Mouse (Mus musculus): Measurements from ENCODE around the gene Arrb1. TPM values are rescaled to one million over a fixed set of nuclear protein-coding genes. Genes with fewer than 3 reads are reported as not detected.

Gene Arrb1
- polyA plus RNA-seq, 2 experiments: 3.5 to 26.3 TPM

DNA sequence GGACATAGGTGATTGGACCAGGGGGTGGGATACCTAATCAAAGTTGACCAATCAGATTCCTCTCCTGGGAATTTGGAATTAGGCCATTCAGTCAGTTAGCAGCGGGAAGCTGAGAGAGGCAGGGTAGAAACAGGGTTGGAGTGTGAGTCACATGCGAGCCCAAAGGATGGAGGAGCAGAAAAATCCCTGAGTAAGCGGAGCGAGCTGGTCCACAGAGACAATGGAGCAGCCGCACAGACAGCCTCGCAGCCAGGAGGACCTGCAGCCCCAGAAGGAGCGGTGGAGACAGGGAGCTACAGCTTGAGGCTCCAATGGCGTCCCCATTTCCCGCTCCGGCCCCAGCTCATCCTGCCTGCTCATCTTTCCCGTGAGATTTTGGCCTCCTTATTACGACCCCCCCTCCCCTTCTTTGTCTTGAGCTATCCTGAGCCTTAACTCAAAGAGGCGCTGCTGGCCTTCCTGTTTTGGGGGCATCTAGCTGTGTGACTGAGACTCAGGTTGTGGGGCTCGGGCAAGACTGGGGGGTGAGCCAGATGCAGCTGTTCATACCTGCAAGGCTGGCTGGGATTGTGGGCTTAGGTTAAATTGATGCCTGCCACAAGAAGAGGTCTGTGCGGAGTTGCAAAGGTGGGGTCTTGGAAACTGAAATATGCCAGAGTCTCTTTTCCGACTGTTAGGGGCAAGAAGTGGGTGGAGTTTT lies 44.4 kb downstream of the Arrb1 start:
- peaks cover 5% of the 10 kb centered on the region; the same call in 1 of the 2 replicates for H3K4me1 ChIP-seq (ENCODE audit: control insufficient read depth, insufficient read depth, low read length)
- DNase-seq (ENCODE audit: low spot score) (no peak), ATAC-seq (ENCODE audit: low FRiP score, low read depth) (no peak)
- peaks cover 5% of the 10 kb centered on the region; the same call in 1 of the 2 replicates for H3K36me3 ChIP-seq (ENCODE audit: control insufficient read depth, insufficient read depth, low read length)
- WGBS: 8% methylated on average over 16 of the region's 16 CpGs
- no peaks in the 10 kb centered on the region for H3K27me3 ChIP-seq (ENCODE audit: control insufficient read depth, insufficient read depth, low read length)
- no peaks in the 10 kb centered on the region for H3K9me3 ChIP-seq (ENCODE audit: control insufficient read depth, low read length)
- H3K27ac ChIP-seq (replicated peaks; ENCODE audit: low read depth, low read length): no peak overlapping the region
- no peak overlapping the region for H3K4me3 ChIP-seq (replicated peaks; ENCODE audit: low read length)
- TF ChIP-seq POLR2A (IDR thresholded peaks at IDR 0.05; ENCODE audit: borderline replicate concordance, extremely low read depth, insufficient read depth, insufficient read length): no peak
- no peak overlapping the region for H3K4me2 ChIP-seq (replicated peaks; ENCODE audit: low read depth, low read length, severe bottlenecking)
- no peak overlapping the region for H3K9ac ChIP-seq (ENCODE audit: low read depth, low read length, severe bottlenecking)

DNA sequence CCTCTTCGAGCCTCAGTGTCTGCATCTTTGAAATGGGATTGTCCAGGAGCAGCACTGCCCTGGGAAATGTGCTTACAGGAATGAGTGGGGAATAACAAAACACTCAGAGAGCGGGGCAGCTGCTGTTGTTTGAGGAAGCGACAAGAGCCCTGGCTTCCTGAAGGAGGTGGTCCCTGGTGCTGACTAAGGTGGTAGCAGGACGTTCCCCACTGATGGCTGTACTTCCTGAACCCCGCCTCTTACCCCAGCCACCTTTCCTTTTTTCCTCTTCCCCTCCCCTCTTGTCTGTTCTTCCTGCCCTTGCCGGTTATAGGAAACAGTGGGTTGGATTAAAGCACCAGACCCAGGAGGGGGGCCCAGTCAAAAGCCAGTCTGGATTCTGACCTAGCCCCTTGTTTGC lies 45.0 kb downstream of the Arrb1 start:
- H3K4me1 ChIP-seq (ENCODE audit: control insufficient read depth, insufficient read depth, low read length): peaks cover 5% of the 10 kb centered on the region; the same call in 1 of the 2 replicates
- H3K36me3 ChIP-seq (ENCODE audit: control insufficient read depth, insufficient read depth, low read length): peaks cover 5% of the 10 kb centered on the region; the same call in 1 of the 2 replicates
- no peak for TF ChIP-seq POLR2A (IDR thresholded peaks at IDR 0.05; ENCODE audit: borderline replicate concordance, extremely low read depth, insufficient read depth, insufficient read length)
- ATAC-seq (ENCODE audit: low FRiP score, low read depth) (no peak), DNase-seq (ENCODE audit: low spot score) (no peak)
- H3K4me2 ChIP-seq (replicated peaks; ENCODE audit: low read depth, low read length, severe bottlenecking): no peak overlapping the region
- H3K27me3 ChIP-seq (ENCODE audit: control insufficient read depth, insufficient read depth, low read length): no peaks in the 10 kb centered on the region
- H3K9me3 ChIP-seq (ENCODE audit: control insufficient read depth, low read length): no peaks in the 10 kb centered on the region
- WGBS: 41% methylated on average over 6 of the region's 6 CpGs
- no peak overlapping the region for H3K9ac ChIP-seq (ENCODE audit: low read depth, low read length, severe bottlenecking)
- H3K27ac ChIP-seq (replicated peaks; ENCODE audit: low read depth, low read length): no peak overlapping the region
- no peak overlapping the region for H3K4me3 ChIP-seq (replicated peaks; ENCODE audit: low read length)

DNA sequence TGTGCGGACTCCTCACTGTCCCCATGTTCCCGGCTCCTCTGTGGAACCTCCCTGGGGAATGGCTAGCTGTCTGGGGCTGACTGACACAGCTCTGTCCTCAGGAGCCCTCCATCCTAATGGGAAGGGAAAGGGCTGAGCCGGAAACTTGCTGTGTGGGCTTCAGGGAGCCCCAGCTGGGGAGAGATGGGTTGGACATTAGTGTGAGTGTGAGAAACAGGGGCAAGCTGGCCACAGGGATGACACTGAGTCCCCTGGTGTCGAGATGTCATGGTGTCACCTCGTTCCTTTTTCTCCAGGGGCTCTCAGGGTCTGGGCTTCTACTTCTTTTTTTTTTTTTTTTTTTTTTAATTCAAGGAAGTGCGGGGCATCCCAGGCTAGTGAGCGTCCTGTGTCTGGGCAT lies 47.0 kb downstream of the Arrb1 start:
- no peak for ATAC-seq (ENCODE audit: low FRiP score, low read depth)
- TF ChIP-seq POLR2A (IDR thresholded peaks at IDR 0.05; ENCODE audit: borderline replicate concordance, extremely low read depth, insufficient read depth, insufficient read length): no peak

DNA sequence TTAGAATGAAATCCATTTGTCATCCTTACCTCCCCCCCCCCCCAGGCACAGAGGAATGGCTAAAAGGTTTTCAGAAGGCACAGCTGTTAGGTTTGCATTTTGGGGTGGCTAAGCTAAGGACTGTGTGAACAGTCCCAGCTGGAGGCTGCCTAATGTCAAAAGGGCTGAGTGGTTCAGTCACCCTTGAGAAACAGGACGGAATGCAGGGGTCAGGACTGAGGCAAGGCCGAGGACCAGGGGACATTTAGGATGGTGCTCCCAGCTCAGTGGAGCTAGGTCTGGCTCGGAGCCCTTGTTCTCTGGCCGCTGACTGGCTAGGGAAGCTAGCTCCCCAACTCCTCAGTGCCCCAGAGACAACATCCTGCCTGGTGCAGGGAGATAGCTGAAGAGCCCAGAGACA lies 47.6 kb downstream of the Arrb1 start:
- Histone ChIP-seq H3K27me3 (ENCODE audit: control insufficient read depth, insufficient read depth, low read length) (no peaks in the 10 kb centered on the region), H3K4me2 (replicated peaks; ENCODE audit: low read depth, low read length, severe bottlenecking) (no peak overlapping the region), H3K36me3 (ENCODE audit: control insufficient read depth, insufficient read depth, low read length) (peaks cover 6% of the 10 kb centered on the region; the same call in 1 of the 2 replicates), H3K27ac (replicated peaks; ENCODE audit: low read depth, low read length) (no peak overlapping the region), H3K9me3 (ENCODE audit: control insufficient read depth, low read length) (no peaks in the 10 kb centered on the region), H3K4me1 (ENCODE audit: control insufficient read depth, insufficient read depth, low read length) (peaks cover 5% of the 10 kb centered on the region; the same call in 1 of the 2 replicates), H3K4me3 (replicated peaks; ENCODE audit: low read length) (no peak overlapping the region), H3K9ac (ENCODE audit: low read depth, low read length, severe bottlenecking) (no peak overlapping the region)
- 81% methylated on average over 4 of the region's 4 CpGs for WGBS
- DNase-seq (ENCODE audit: low spot score) (no peak), ATAC-seq (ENCODE audit: low FRiP score, low read depth) (0 out of 2 replicates have a peak, but pooled peaks have one; percentile 12)
- no peak for TF ChIP-seq POLR2A (IDR thresholded peaks at IDR 0.05; ENCODE audit: borderline replicate concordance, extremely low read depth, insufficient read depth, insufficient read length)

More for the DNA sequence above, 47.0 kb downstream of the Arrb1 start:
- WGBS: 69% methylated on average over 7 of the region's 7 CpGs
- Histone ChIP-seq H3K4me1 (ENCODE audit: control insufficient read depth, insufficient read depth, low read length) (peaks cover 5% of the 10 kb centered on the region; the same call in 1 of the 2 replicates), H3K4me2 (replicated peaks; ENCODE audit: low read depth, low read length, severe bottlenecking) (no peak overlapping the region), H3K36me3 (ENCODE audit: control insufficient read depth, insufficient read depth, low read length) (peaks cover 5% of the 10 kb centered on the region; the same call in 1 of the 2 replicates), H3K27ac (replicated peaks; ENCODE audit: low read depth, low read length) (no peak overlapping the region), H3K27me3 (ENCODE audit: control insufficient read depth, insufficient read depth, low read length) (no peaks in the 10 kb centered on the region), H3K9ac (ENCODE audit: low read depth, low read length, severe bottlenecking) (no peak overlapping the region), H3K9me3 (ENCODE audit: control insufficient read depth, low read length) (no peaks in the 10 kb centered on the region), H3K4me3 (replicated peaks; ENCODE audit: low read length) (no peak overlapping the region)
- DNase-seq (ENCODE audit: low spot score): no peak

DNA sequence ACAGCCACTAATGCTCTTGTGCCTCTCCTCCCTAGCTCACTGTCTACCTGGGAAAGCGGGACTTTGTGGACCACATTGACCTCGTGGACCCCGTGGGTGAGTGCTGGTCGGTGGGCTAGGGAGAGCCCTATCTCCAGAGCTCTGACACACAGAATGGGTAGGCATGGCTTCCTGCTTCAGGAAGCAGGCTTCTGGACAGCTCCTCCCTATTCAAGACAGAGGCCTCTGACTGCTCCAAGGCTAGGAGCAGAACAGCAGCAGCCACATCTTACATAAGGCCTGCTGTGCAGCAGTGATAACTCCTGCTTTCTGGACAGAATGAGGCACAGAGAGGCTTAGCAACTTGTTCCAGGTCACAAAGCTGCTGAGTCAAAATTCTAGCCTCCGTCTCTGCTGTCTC lies 48.4 kb downstream of the Arrb1 start:
- Histone ChIP-seq H3K4me3 (replicated peaks; ENCODE audit: low read length) (no peak overlapping the region), H3K9me3 (ENCODE audit: control insufficient read depth, low read length) (no peaks in the 10 kb centered on the region), H3K9ac (ENCODE audit: low read depth, low read length, severe bottlenecking) (no peak overlapping the region), H3K4me1 (ENCODE audit: control insufficient read depth, insufficient read depth, low read length) (peaks cover 5% of the 10 kb centered on the region; the same call in 1 of the 2 replicates), H3K27ac (replicated peaks; ENCODE audit: low read depth, low read length) (no peak overlapping the region), H3K4me2 (replicated peaks; ENCODE audit: low read depth, low read length, severe bottlenecking) (no peak overlapping the region), H3K36me3 (ENCODE audit: control insufficient read depth, insufficient read depth, low read length) (peaks cover 8% of the 10 kb centered on the region; the same call in 1 of the 2 replicates), H3K27me3 (ENCODE audit: control insufficient read depth, insufficient read depth, low read length) (no peaks in the 10 kb centered on the region)
- no peak for DNase-seq (ENCODE audit: low spot score)
- ATAC-seq (ENCODE audit: low FRiP score, low read depth): no peak
- TF ChIP-seq POLR2A (IDR thresholded peaks at IDR 0.05; ENCODE audit: borderline replicate concordance, extremely low read depth, insufficient read depth, insufficient read length): no peak
- WGBS: 78% methylated on average over 5 of the region's 5 CpGs
